Mouse (Mus musculus) hindbrain, embryonic 14.5 days (tissue): ENCODE data around the gene Rph3al. TPM values are rescaled to one million over a fixed set of nuclear protein-coding genes. Genes with fewer than 3 reads are reported as not detected.

ENCODE experiments used
- ATAC-seq: fragments of 200-750 bp; cut with Nextera tagmentation; 2 replicates; pipeline ENCODE4 v1.8.0; 2017; ENCODE audit warnings: moderate number of reproducible peaks, mild to moderate bottlenecking, moderate TSS enrichment, moderate library complexity; ENCODE audit not compliant: low FRiP score
- DNase-seq: peaks from one replicate; pipeline ENCODE4 v3.0.0-alpha.2; 2015; ENCODE audit warnings: low spot score
- H3K27ac ChIP-seq: fragments of 300-500 bp; sonication (generic); 2 replicates; pipeline ENCODE4 v1.5.1; 2014; ENCODE audit warnings: mild to moderate bottlenecking, moderate library complexity
- H3K27me3 ChIP-seq: fragments of 300-500 bp; sonication (generic); 2 replicates; pipeline ENCODE4 v1.6.1; 2014; ENCODE audit warnings: mild to moderate bottlenecking, low read length, mixed read lengths; ENCODE audit not compliant: control insufficient read depth, insufficient read depth
- H3K36me3 ChIP-seq: fragments of 300-500 bp; sonication (generic); replicated peaks from 2 replicates; pipeline ENCODE4 v1.6.1; 2014; ENCODE audit not compliant: control insufficient read depth, insufficient read depth
- H3K4me1 ChIP-seq: fragments of 300-500 bp; sonication (generic); replicated peaks from 2 replicates; pipeline ENCODE4 v1.6.1; 2014; ENCODE audit warnings: antibody characterized with exemption, low read length, mixed read lengths; ENCODE audit not compliant: control insufficient read depth, insufficient read depth
- H3K4me2 ChIP-seq: fragments of 300-500 bp; sonication (generic); replicated peaks from 2 replicates; pipeline ENCODE4 v1.6.1; 2014; ENCODE audit warnings: mild to moderate bottlenecking, moderate library complexity
- H3K4me3 ChIP-seq: fragments of 300-500 bp; sonication (generic); replicated peaks from 2 replicates; pipeline ENCODE4 v1.5.1; 2014; ENCODE audit warnings: mild to moderate bottlenecking, low read length
- H3K9ac ChIP-seq: fragments of 300-500 bp; sonication (generic); 2 replicates; pipeline ENCODE4 v1.6.1; 2014
- H3K9me3 ChIP-seq: fragments of 300-500 bp; sonication (generic); 2 replicates; pipeline ENCODE4 v1.6.1; 2016; ENCODE audit warnings: low read length; ENCODE audit not compliant: control insufficient read depth
- WGBS: fragments of 180-500 bp; shearing (Covaris S2); extraction: QIAGEN DNeasy Blood & Tissue Kit; methylation state at CpG from one replicate; pipeline ENCODE4 v1.1.7; 2014; 5-methylcytosine and 5-hydroxymethylcytosine counted together
- polyA plus RNA-seq: library from polyadenylated mRNA; unstranded; fragments of >200 nt; fragmentation: Nextera tagmentation; extraction: Ambion mirVana; gene quantifications from 2 replicates; pipeline ENCODE4 v1.2.1, GENCODE M21; 2014

Rph3al gene
- polyA plus RNA-seq, 1 experiment from 2014 or later = 2.9 TPM

DNA sequence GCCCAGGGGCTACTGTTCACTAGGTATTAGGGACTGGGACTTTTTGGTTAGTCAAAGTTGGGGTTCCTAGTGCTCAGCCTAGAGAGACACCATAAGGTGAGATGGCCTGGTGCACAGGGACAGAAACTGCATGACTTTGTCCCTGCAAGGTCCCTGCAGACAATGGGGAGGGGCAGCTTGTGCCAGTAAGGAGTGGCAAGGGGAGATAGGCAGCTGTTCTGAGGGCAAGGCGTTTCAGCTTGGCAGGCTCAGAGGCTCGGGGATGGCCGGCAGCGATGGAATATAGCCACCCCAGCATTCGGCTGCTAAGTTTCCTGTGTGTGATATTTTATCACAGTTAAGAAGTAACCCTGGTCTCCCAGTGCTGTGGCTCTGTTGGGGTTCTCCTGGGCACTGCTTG lies 154.4 kb downstream of the Rph3al start:
- Histone ChIP-seq H3K27ac (no peak overlapping the region), H3K36me3 (no peaks in the 10 kb centered on the region; the same call in 1 of the 2 replicates), H3K9ac (no peak overlapping the region), H3K4me1 (no peaks in the 10 kb centered on the region), H3K9me3 (no peaks in the 10 kb centered on the region), H3K4me3 (no peak overlapping the region), H3K27me3 (no peaks in the 10 kb centered on the region), H3K4me2 (no peak overlapping the region)
- ATAC-seq (no peak), DNase-seq (no peak)
- WGBS = 80% methylated on average over 5 of the region's 5 CpGs

DNA sequence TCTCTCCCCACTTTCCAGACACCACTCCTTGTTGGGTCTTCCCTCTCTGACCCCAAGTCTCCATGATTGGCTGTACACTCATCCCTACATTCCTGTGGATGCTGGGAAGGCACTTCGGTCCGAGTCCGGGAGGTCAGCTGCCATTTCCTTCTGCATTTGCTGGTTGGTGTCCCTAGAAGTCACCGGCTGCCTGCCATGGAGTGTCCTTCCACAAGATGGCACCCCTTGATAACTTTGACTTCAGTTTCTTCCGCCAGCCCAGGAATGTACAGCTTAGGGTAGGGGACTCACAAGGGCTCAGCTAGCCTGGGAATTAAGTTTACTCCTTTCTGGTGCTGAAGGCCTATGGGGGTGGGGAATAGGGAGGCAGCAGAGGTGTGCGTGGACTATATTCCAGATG lies 156.3 kb downstream of the Rph3al start:
- Histone ChIP-seq H3K9ac (no peak overlapping the region), H3K27me3 (no peaks in the 10 kb centered on the region), H3K4me3 (no peak overlapping the region), H3K36me3 (no peaks in the 10 kb centered on the region; the same call in 1 of the 2 replicates), H3K4me2 (no peak overlapping the region), H3K27ac (no peak overlapping the region), H3K9me3 (no peaks in the 10 kb centered on the region), H3K4me1 (no peaks in the 10 kb centered on the region)
- WGBS = 24% methylated on average over 6 of the region's 6 CpGs
- peak; percentile 84 for DNase-seq
- ATAC-seq = peak; percentile 53; the same call in 1 of the 2 replicates

Other genes starting within 250 kb of the Rph3al start
- gene Ywhae, start 205.6 kb downstream of the Rph3al start, polyA plus RNA-seq = 1,491 and 1,607 TPM in 2 replicates
- gene Doc2b, start 142.4 kb downstream of the Rph3al start, polyA plus RNA-seq = 2.9 and 3.7 TPM in 2 replicates
- gene 1700016K19Rik, start 61.5 kb upstream of the Rph3al start, polyA plus RNA-seq = 3.9 and 5.5 TPM in 2 replicates
- 9.0 and 9.5 TPM in 2 replicates for gene Rflnb, start 89.4 kb upstream of the Rph3al start, polyA plus RNA-seq
- gene Vps53, start 241.2 kb upstream of the Rph3al start, polyA plus RNA-seq = 66.7 and 67.0 TPM in 2 replicates
- 29.3 and 30.1 TPM in 2 replicates for gene Fam57a, start 241.2 kb upstream of the Rph3al start, polyA plus RNA-seq